Mouse (Mus musculus): ENCODE data around the gene Lmf1.

GRCm38 (mm10) chr17:25567261-25567660, 11.6 kb upstream of the Lmf1 start:
- TF ChIP-seq CTCF (IDR thresholded peaks at IDR 0.05), result no peak
- TF ChIP-seq POLR2A (IDR thresholded peaks at IDR 0.05; ENCODE audit: insufficient read depth, low read depth, low read length), result no peak
- TF ChIP-seq EP300 (IDR thresholded peaks at IDR 0.05; ENCODE audit: insufficient read depth, low read depth, low read length), result no peak

All from heart, adult 2 months (tissue).